Mouse (Mus musculus) MEL (cell line): ENCODE measurements around the gene Gm17359. TPM values are rescaled to one million over a fixed set of nuclear protein-coding genes. Genes with fewer than 3 reads are reported as not detected.

Source experiments
- DNase-seq: peaks from one replicate; pipeline ENCODE4 v3.0.0; 2011; ENCODE audit warnings: low read depth, low spot score
- H3K27ac ChIP-seq: 2 replicates; pipeline ENCODE4 v1.5.1; 2012; ENCODE audit warnings: low read depth, mild to moderate bottlenecking, control low read depth, low read length, moderate library complexity; ENCODE audit not compliant: control insufficient read depth
- H3K27me3 ChIP-seq, 2 experiments: fragments of 150-350 bp in 1 of 2; sonication (generic) in 1 of 2; 2 replicates each; pipeline ENCODE4 v1.6.1; 2012; ENCODE audit warnings: low read length in 2 of 2, mild to moderate bottlenecking in 2 of 2, improper control_type of control experiment in 1 of 2, moderate library complexity in 1 of 2; ENCODE audit not compliant: insufficient read depth in 2 of 2, control insufficient read depth in 1 of 2
- H3K36me3 ChIP-seq, 2 experiments: 2 replicates each; pipeline ENCODE4 v1.6.1; 2012 to 2014; ENCODE audit warnings: low read length in 2 of 2, improper control_type of control experiment in 1 of 2, inconsistent platforms in 1 of 2, mild to moderate bottlenecking in 1 of 2; ENCODE audit not compliant: insufficient read depth in 2 of 2, control insufficient read depth in 1 of 2
- H3K4me1 ChIP-seq, 2 experiments: fragments of 150-350 bp in 1 of 2; sonication (generic) in 1 of 2; 2 replicates each; pipeline ENCODE4 v1.6.1; 2012; ENCODE audit warnings: low read length in 2 of 2, improper control_type of control experiment in 1 of 2, mild to moderate bottlenecking in 1 of 2; ENCODE audit not compliant: insufficient read depth in 2 of 2, control insufficient read depth in 1 of 2
- H3K4me3 ChIP-seq, 2 experiments: fragments of 150-350 bp in 1 of 2; sonication (generic) in 1 of 2; 2 replicates each; pipeline ENCODE4 v1.5.1; 2012; ENCODE audit warnings: low read depth in 2 of 2, low read length in 2 of 2, mild to moderate bottlenecking in 2 of 2, moderate library complexity in 2 of 2, control low read depth in 1 of 2, improper control_type of control experiment in 1 of 2; ENCODE audit not compliant: control insufficient read depth in 1 of 2, insufficient read depth in 1 of 2
- H3K79me2 ChIP-seq: 2 replicates; pipeline ENCODE4 v1.6.1; 2012; ENCODE audit warnings: mild to moderate bottlenecking, low read length, moderate library complexity; ENCODE audit not compliant: control insufficient read depth, poor library complexity, insufficient read depth
- H3K9ac ChIP-seq: 2 replicates; pipeline ENCODE4 v1.6.1; 2012; ENCODE audit warnings: low read depth, mild to moderate bottlenecking, control low read depth, low read length, moderate library complexity; ENCODE audit not compliant: control insufficient read depth, poor library complexity, severe bottlenecking
- H3K9me3 ChIP-seq: fragments of 150-350 bp; sonication (generic); replicated peaks from 2 replicates; pipeline ENCODE4 v1.6.1; 2012; ENCODE audit warnings: mild to moderate bottlenecking, low read length, improper control_type of control experiment, moderate library complexity; ENCODE audit not compliant: insufficient read depth
- BHLHE40 ChIP-seq: IDR thresholded peaks from 2 replicates; pipeline ENCODE4 v1.6.1; 2012; ENCODE audit warnings: low read depth, mild to moderate bottlenecking, inconsistent platforms, low read length, improper control_type of control experiment, borderline replicate concordance
- CHD2 ChIP-seq: IDR thresholded peaks from 2 replicates; pipeline ENCODE4 v1.6.1; 2011; ENCODE audit warnings: low read length, improper control_type of control experiment
- ELF1 ChIP-seq: IDR thresholded peaks from 2 replicates; pipeline ENCODE4 v1.6.1; 2014; ENCODE audit warnings: low read depth, mild to moderate bottlenecking, inconsistent platforms, low read length, improper control_type of control experiment, moderate library complexity
- EP300 ChIP-seq, 2 experiments: IDR thresholded peaks; 2 replicates each; pipeline ENCODE4 v1.6.1; 2011; ENCODE audit warnings: improper control_type of control experiment in 2 of 2, low read length in 2 of 2, low read depth in 1 of 2, mild to moderate bottlenecking in 1 of 2
- GABPA ChIP-seq: IDR thresholded peaks from 2 replicates; pipeline ENCODE4 v1.6.1; 2012; ENCODE audit warnings: low read depth, mild to moderate bottlenecking, inconsistent platforms, low read length, improper control_type of control experiment, moderate library complexity
- JUND ChIP-seq: IDR thresholded peaks from 2 replicates; pipeline ENCODE4 v1.6.1; 2011; ENCODE audit warnings: low read depth, mild to moderate bottlenecking, improper control_type of control experiment, low read length
- MAFK ChIP-seq: IDR thresholded peaks from 2 replicates; pipeline ENCODE4 v1.6.1; 2011; ENCODE audit warnings: low read depth, mild to moderate bottlenecking, low read length, improper control_type of control experiment, borderline replicate concordance
- MEF2A ChIP-seq: IDR thresholded peaks from 2 replicates; pipeline ENCODE4 v1.6.1; 2014; ENCODE audit warnings: low read depth, mild to moderate bottlenecking, inconsistent platforms, low read length, improper control_type of control experiment; ENCODE audit not compliant: poor library complexity, insufficient replicate concordance, severe bottlenecking; ENCODE audit errors: extremely low read depth
- MXI1 ChIP-seq: IDR thresholded peaks from 2 replicates; pipeline ENCODE4 v1.6.1; 2011; ENCODE audit warnings: mild to moderate bottlenecking, low read depth, low read length, improper control_type of control experiment
- MYB ChIP-seq: IDR thresholded peaks from 2 replicates; pipeline ENCODE4 v1.6.1; 2011; ENCODE audit warnings: mild to moderate bottlenecking, low read depth, low read length, improper control_type of control experiment
- MYC ChIP-seq: IDR thresholded peaks from 2 replicates; pipeline ENCODE4 v1.6.1; 2011; ENCODE audit warnings: low read depth, mild to moderate bottlenecking, low read length, improper control_type of control experiment, moderate library complexity
- NELFE ChIP-seq: IDR thresholded peaks from 2 replicates; pipeline ENCODE4 v1.6.1; 2011; ENCODE audit warnings: low read depth, low read length, improper control_type of control experiment
- NRF1 ChIP-seq: IDR thresholded peaks from 2 replicates; pipeline ENCODE4 v1.6.1; 2014; ENCODE audit warnings: low read depth, mild to moderate bottlenecking, inconsistent platforms, low read length, improper control_type of control experiment, moderate library complexity; ENCODE audit not compliant: poor library complexity, insufficient read depth, severe bottlenecking
- POLR2A ChIP-seq, 2 experiments: IDR thresholded peaks; 2 replicates each; pipeline ENCODE4 v1.6.1; 2011 to 2012; ENCODE audit warnings: low read length in 2 of 2, mild to moderate bottlenecking in 2 of 2, control low read depth in 1 of 2, improper control_type of control experiment in 1 of 2, low read depth in 1 of 2, moderate library complexity in 1 of 2; ENCODE audit not compliant: control insufficient read depth in 1 of 2, insufficient read depth in 1 of 2, poor library complexity in 1 of 2
- POLR2AphosphoS2 ChIP-seq: IDR thresholded peaks from 2 replicates; pipeline ENCODE4 v1.6.1; 2011; ENCODE audit warnings: low read length, improper control_type of control experiment
- POLR2AphosphoS5 ChIP-seq: IDR thresholded peaks from 2 replicates; pipeline ENCODE4 v1.6.1; 2012; ENCODE audit warnings: low read depth, borderline replicate concordance, mild to moderate bottlenecking, inconsistent platforms, low read length, moderate library complexity, mixed read lengths
- RAD21 ChIP-seq: IDR thresholded peaks from 2 replicates; pipeline ENCODE4 v1.6.1; 2011; ENCODE audit warnings: mild to moderate bottlenecking, low read depth, low read length, improper control_type of control experiment
- RCOR1 ChIP-seq: IDR thresholded peaks from 2 replicates; pipeline ENCODE4 v1.6.1; 2012; ENCODE audit warnings: low read depth, mild to moderate bottlenecking, inconsistent platforms, low read length, improper control_type of control experiment
- TCF12 ChIP-seq: IDR thresholded peaks from 2 replicates; pipeline ENCODE4 v1.6.1; 2014; ENCODE audit warnings: low read depth, mild to moderate bottlenecking, inconsistent platforms, low read length, improper control_type of control experiment, moderate library complexity
- UBTF ChIP-seq: IDR thresholded peaks from 2 replicates; pipeline ENCODE4 v1.6.1; 2012; ENCODE audit warnings: low read depth, mild to moderate bottlenecking, inconsistent platforms, low read length, improper control_type of control experiment, moderate library complexity, borderline replicate concordance; ENCODE audit not compliant: insufficient read depth
- ZC3H11A ChIP-seq: IDR thresholded peaks from 2 replicates; pipeline ENCODE4 v1.6.1; 2012; ENCODE audit warnings: low read depth, mild to moderate bottlenecking, inconsistent platforms, low read length, improper control_type of control experiment
- ZKSCAN1 ChIP-seq: IDR thresholded peaks from 2 replicates; pipeline ENCODE4 v1.6.1; 2012; ENCODE audit warnings: low read depth, mild to moderate bottlenecking, inconsistent platforms, low read length, improper control_type of control experiment, moderate library complexity
- ZMIZ1 ChIP-seq: IDR thresholded peaks from 2 replicates; pipeline ENCODE4 v1.6.1; 2012; ENCODE audit warnings: low read depth, mild to moderate bottlenecking, inconsistent platforms, low read length, improper control_type of control experiment, moderate library complexity
- ZNF384 ChIP-seq: IDR thresholded peaks from 2 replicates; pipeline ENCODE4 v1.6.1; 2012; ENCODE audit warnings: low read depth, mild to moderate bottlenecking, inconsistent platforms, low read length, improper control_type of control experiment
- polyA plus RNA-seq, 2 experiments: library from polyadenylated mRNA; stranded (reverse) in 1 of 2; unstranded in 1 of 2; fragments of >175 nt in 1 of 2; fragments of >200 nt in 1 of 2; gene quantifications; 2 replicates each; pipeline versions ENCODE4 v1.2.1 to v1.2.4; 2012; ENCODE audit warnings: low replicate concordance in 2 of 2, low read depth in 1 of 2; ENCODE audit not compliant: insufficient read length in 2 of 2, insufficient read depth in 1 of 2, missing spikeins in 1 of 2
- total RNA-seq: library from RNA; depleted of rRNA; stranded (reverse); fragments of 300-350 nt; gene quantifications from 2 replicates; pipeline ENCODE4 v1.2.3, GENCODE M21; 2012

The Gm17359 gene
- total and polyA plus RNA-seq, 3 experiments: 0.15 TPM; not detected in 2

DNA sequence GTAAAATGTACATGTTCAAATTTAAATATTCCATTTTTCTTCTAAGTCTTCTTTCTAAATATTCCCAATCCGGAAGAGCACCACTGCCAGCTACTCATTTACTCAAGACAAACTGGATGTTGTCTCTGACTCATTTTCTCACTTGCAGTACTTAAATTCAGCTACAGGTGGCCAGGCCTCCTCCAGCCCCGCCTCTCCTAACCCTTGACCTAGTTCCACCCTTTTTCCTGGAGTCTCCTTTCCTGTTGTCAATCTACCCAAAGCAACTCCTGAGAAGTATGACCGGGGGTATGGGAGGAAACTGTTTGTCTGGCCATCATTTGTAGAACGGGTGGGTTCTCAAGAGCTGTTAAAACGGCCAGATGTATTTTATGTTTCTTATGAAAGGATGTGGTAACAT, 40.4 kb upstream of the Gm17359 start:
- no peak overlapping the region for H3K4me3 ChIP-seq
- DNase-seq: no peak
- no peak overlapping the region for H3K27ac ChIP-seq
- no peak for TF ChIP-seq MYB
- TF ChIP-seq MEF2A: no peak
- TF ChIP-seq ELF1: no peak
- no peak for TF ChIP-seq MYC
- no peak for TF ChIP-seq JUND
- TF ChIP-seq ZC3H11A: no peak
- no peak for TF ChIP-seq NRF1
- TF ChIP-seq RCOR1: no peak
- no peak for TF ChIP-seq TCF12
- TF ChIP-seq POLR2AphosphoS5: no peak
- TF ChIP-seq ZNF384: no peak
- no peak for TF ChIP-seq ZMIZ1
- TF ChIP-seq MXI1: no peak
- no peak for TF ChIP-seq ZKSCAN1
- no peak for TF ChIP-seq EP300 (IDR thresholded peaks at IDR 0.05; ENCODE audit: low read depth in 1 of 2, low read length in 2 of 2)
- TF ChIP-seq POLR2A (IDR thresholded peaks at IDR 0.05; ENCODE audit: control insufficient read depth in 1 of 2, insufficient read depth in 1 of 2, low read depth in 1 of 2, low read length in 2 of 2, poor library complexity in 1 of 2): no peak
- TF ChIP-seq RAD21: no peak
- no peak for TF ChIP-seq POLR2AphosphoS2
- no peak for TF ChIP-seq MAFK
- TF ChIP-seq, all 39 proteins: peak for 0
- Histone ChIP-seq H3K27me3 (peaks cover 0 to 2% of the 10 kb centered on the region in 2 experiments; a peak in 1 of 4 replicates), H3K36me3 (no peaks in the 10 kb centered on the region), H3K79me2 (no peaks in the 10 kb centered on the region), H3K4me1 (no peaks in the 10 kb centered on the region), H3K9me3 (no peaks in the 10 kb centered on the region), H3K9ac (no peak overlapping the region)

DNA sequence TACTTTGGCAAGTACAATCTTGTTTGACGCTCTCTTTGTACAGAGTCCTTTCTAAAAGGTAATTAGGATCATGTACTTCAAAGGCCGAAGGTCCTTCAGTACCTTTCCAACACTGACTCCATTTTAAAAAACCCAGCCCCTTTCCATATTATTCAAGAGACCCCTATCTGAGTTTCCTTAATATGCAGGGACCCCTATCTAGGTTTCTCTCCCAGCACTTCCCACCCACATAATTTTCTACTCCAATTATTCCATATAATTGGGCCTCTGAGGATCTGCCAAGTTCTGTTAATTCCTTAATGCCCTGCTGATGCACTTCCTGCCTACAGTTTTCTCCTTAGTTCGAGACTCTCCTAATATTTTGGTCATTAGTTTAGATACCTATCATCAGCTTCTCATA, 39.9 kb upstream of the Gm17359 start:
- TF ChIP-seq EP300 (IDR thresholded peaks at IDR 0.05; ENCODE audit: low read depth in 1 of 2, low read length in 2 of 2) (no peak), ZNF384 (no peak), MAFK (no peak), GABPA (no peak), UBTF (no peak), MYB (no peak), BHLHE40 (no peak), CHD2 (no peak), NELFE (no peak)
- no peaks in the 10 kb centered on the region for H3K9me3 ChIP-seq

More for the DNA sequence above, 39.9 kb upstream of the Gm17359 start:
- no peak overlapping the region for H3K9ac ChIP-seq
- no peaks in the 10 kb centered on the region for H3K4me1 ChIP-seq
- no peak overlapping the region for H3K4me3 ChIP-seq
- no peak overlapping the region for H3K27ac ChIP-seq
- peaks cover 0 to 2% of the 10 kb centered on the region in 2 experiments; a peak in 1 of 4 replicates for H3K27me3 ChIP-seq
- H3K36me3 ChIP-seq: no peaks in the 10 kb centered on the region
- DNase-seq: no peak
- H3K79me2 ChIP-seq: no peaks in the 10 kb centered on the region
